Mouse (Mus musculus) CH12.LX (cell line): ENCODE data around the gene Slc30a5. TPM values are rescaled to one million over a fixed set of nuclear protein-coding genes. Genes with fewer than 3 reads are reported as not detected.

ENCODE experiments used
- DNase-seq: peaks from one replicate; pipeline ENCODE4 v3.0.0-alpha.2; 2013; ENCODE audit errors: extremely low read depth
- H3K27ac ChIP-seq: 2 replicates; pipeline ENCODE4 v1.5.1; 2012; ENCODE audit warnings: low read depth, mild to moderate bottlenecking, control low read depth, moderate library complexity; ENCODE audit not compliant: insufficient read depth
- H3K27me3 ChIP-seq: replicated peaks from 2 replicates; pipeline ENCODE3; 2012; ENCODE audit warnings: inconsistent platforms
- H3K36me3 ChIP-seq, 2 experiments: replicated peaks in 1 of 2; 2 replicates each; pipeline versions ENCODE3 to v1.6.1; 2012; ENCODE audit warnings: inconsistent platforms in 1 of 2, low read length in 1 of 2, mild to moderate bottlenecking in 1 of 2, mixed read lengths in 1 of 2, moderate library complexity in 1 of 2; ENCODE audit not compliant: control insufficient read depth in 1 of 2, insufficient read depth in 1 of 2
- H3K4me1 ChIP-seq, 2 experiments: 2 replicates each; pipeline ENCODE4 v1.6.1; 2012; ENCODE audit warnings: inconsistent platforms in 1 of 2, moderate library complexity in 1 of 2; ENCODE audit not compliant: insufficient read depth in 2 of 2, control insufficient read depth in 1 of 2
- H3K4me2 ChIP-seq: 2 replicates; pipeline ENCODE4 v1.6.1; 2012; ENCODE audit warnings: low read depth, mild to moderate bottlenecking, control low read depth; ENCODE audit not compliant: poor library complexity, insufficient read depth, severe bottlenecking
- H3K4me3 ChIP-seq, 3 experiments: fragments of 150-350 bp in 1 of 3; sonication (generic) in 1 of 3; replicated peaks in 1 of 3; 2 replicates each; pipeline versions ENCODE3 to v1.5.1; 2011 to 2012; ENCODE audit warnings: low read depth in 2 of 3, low read length in 2 of 3, mild to moderate bottlenecking in 2 of 3, moderate library complexity in 2 of 3, control low read depth in 1 of 3, improper control_type of control experiment in 1 of 3, inconsistent platforms in 1 of 3, mixed read lengths in 1 of 3; ENCODE audit not compliant: poor library complexity in 1 of 3
- H3K79me2 ChIP-seq: replicated peaks from 2 replicates; pipeline ENCODE4 v1.6.1; 2012; ENCODE audit warnings: mild to moderate bottlenecking, moderate library complexity; ENCODE audit not compliant: control insufficient read depth, poor library complexity, insufficient read depth, severe bottlenecking; ENCODE audit errors: extremely low read depth
- H3K9ac ChIP-seq: 2 replicates; pipeline ENCODE4 v1.6.1; 2012; ENCODE audit warnings: low read depth, mild to moderate bottlenecking, control low read depth, moderate library complexity; ENCODE audit not compliant: insufficient read depth
- H3K9me3 ChIP-seq: replicated peaks from 2 replicates; pipeline ENCODE3; 2012; ENCODE audit warnings: low read length, inconsistent platforms, mixed read lengths
- BHLHE40 ChIP-seq: IDR thresholded peaks from 2 replicates; pipeline ENCODE4 v1.6.1; 2011; ENCODE audit warnings: mild to moderate bottlenecking, low read depth, low read length, improper control_type of control experiment
- CHD1 ChIP-seq: IDR thresholded peaks from 2 replicates; pipeline ENCODE4 v1.6.1; 2012; ENCODE audit warnings: low read depth, low read length, improper control_type of control experiment, inconsistent platforms
- CHD2 ChIP-seq: IDR thresholded peaks from 2 replicates; pipeline ENCODE4 v1.6.1; 2011; ENCODE audit warnings: low read length, improper control_type of control experiment
- ELF1 ChIP-seq: IDR thresholded peaks from 2 replicates; pipeline ENCODE4 v1.6.1; 2014; ENCODE audit warnings: low read depth, mild to moderate bottlenecking, inconsistent platforms, low read length, improper control_type of control experiment
- EP300 ChIP-seq: IDR thresholded peaks from 2 replicates; pipeline ENCODE4 v1.6.1; 2011; ENCODE audit warnings: low read length, improper control_type of control experiment
- ETS1 ChIP-seq: conservative IDR thresholded peaks from 2 replicates; pipeline ENCODE4 v1.6.1; 2012; ENCODE audit warnings: low read depth, mild to moderate bottlenecking, inconsistent platforms, low read length, improper control_type of control experiment, moderate library complexity
- IRF4 ChIP-seq: IDR thresholded peaks from 2 replicates; pipeline ENCODE4 v1.6.1; 2014; ENCODE audit warnings: low read depth, mild to moderate bottlenecking, inconsistent platforms, low read length, improper control_type of control experiment
- JUN ChIP-seq: IDR thresholded peaks from 2 replicates; pipeline ENCODE4 v1.6.1; 2011; ENCODE audit warnings: low read depth, mild to moderate bottlenecking, low read length, improper control_type of control experiment, moderate library complexity; ENCODE audit not compliant: insufficient read depth
- KAT2A ChIP-seq: IDR thresholded peaks from 2 replicates; pipeline ENCODE4 v1.6.1; 2012; ENCODE audit warnings: low read length, improper control_type of control experiment, inconsistent platforms; ENCODE audit not compliant: insufficient replicate concordance
- MAX ChIP-seq: IDR thresholded peaks from 2 replicates; pipeline ENCODE4 v1.6.1; 2011; ENCODE audit warnings: low read length, improper control_type of control experiment
- MAZ ChIP-seq: IDR thresholded peaks from 2 replicates; pipeline ENCODE4 v1.6.1; 2012; ENCODE audit warnings: low read depth, mild to moderate bottlenecking, inconsistent platforms, low read length, improper control_type of control experiment, moderate library complexity
- MEF2A ChIP-seq: IDR thresholded peaks from 2 replicates; pipeline ENCODE4 v1.6.1; 2014; ENCODE audit warnings: low read depth, mild to moderate bottlenecking, inconsistent platforms, low read length, improper control_type of control experiment, borderline replicate concordance
- MXI1 ChIP-seq: IDR thresholded peaks from 2 replicates; pipeline ENCODE4 v1.6.1; 2011; ENCODE audit warnings: mild to moderate bottlenecking, low read depth, low read length, improper control_type of control experiment
- MYC ChIP-seq: IDR thresholded peaks from 2 replicates; pipeline ENCODE4 v1.6.1; 2011; ENCODE audit warnings: low read depth, mild to moderate bottlenecking, improper control_type of control experiment, low read length
- POLR2A ChIP-seq: IDR thresholded peaks from 2 replicates; pipeline ENCODE4 v1.6.1; 2011; ENCODE audit warnings: low read depth, mild to moderate bottlenecking, improper control_type of control experiment, low read length
- RCOR1 ChIP-seq: conservative IDR thresholded peaks from 2 replicates; pipeline ENCODE4 v1.6.1; 2012; ENCODE audit warnings: low read depth, mild to moderate bottlenecking, inconsistent platforms, low read length, improper control_type of control experiment
- SIN3A ChIP-seq: IDR thresholded peaks from 2 replicates; pipeline ENCODE4 v1.6.1; 2012; ENCODE audit warnings: low read length, improper control_type of control experiment, inconsistent platforms
- SMC3 ChIP-seq: IDR thresholded peaks from 2 replicates; pipeline ENCODE4 v1.6.1; 2011; ENCODE audit warnings: low read depth, low read length, improper control_type of control experiment
- TBP ChIP-seq: conservative IDR thresholded peaks from 2 replicates; pipeline ENCODE4 v1.6.1; 2011; ENCODE audit warnings: low read depth, low read length, improper control_type of control experiment
- USF2 ChIP-seq: conservative IDR thresholded peaks from 2 replicates; pipeline ENCODE4 v1.6.1; 2011; ENCODE audit warnings: low read depth, low read length, improper control_type of control experiment
- ZC3H11A ChIP-seq: IDR thresholded peaks from 2 replicates; pipeline ENCODE4 v1.6.1; 2012; ENCODE audit warnings: low read depth, mild to moderate bottlenecking, inconsistent platforms, low read length, improper control_type of control experiment
- ZKSCAN1 ChIP-seq: IDR thresholded peaks from 2 replicates; pipeline ENCODE4 v1.6.1; 2012; ENCODE audit warnings: low read depth, inconsistent platforms, low read length, improper control_type of control experiment, borderline replicate concordance
- ZNF384 ChIP-seq: IDR thresholded peaks from 2 replicates; pipeline ENCODE4 v1.6.1; 2012; ENCODE audit warnings: low read depth, low read length, improper control_type of control experiment, inconsistent platforms
- dilution Hi-C: fragments of 300-500 bp; cut with MboI; formaldehyde crosslinking; loops from 2 replicates; pipeline ENCODE4 v1.14.3; 2020; ENCODE audit warnings: low sequenced_read_pairs; ENCODE audit not compliant: extremely low pct_unique_long_range_greater_than_20kb, extremely low pct_ligation_motif_present
- in situ Hi-C: fragments of 300-500 bp; cut with MboI; formaldehyde crosslinking; loops from 3 replicates; pipeline ENCODE4 v1.14.3; 2019; ENCODE audit warnings: low sequenced_read_pairs, low pct_ligation_motif_present, low pct_unique_long_range_greater_than_20kb, mixed read lengths
- polyA plus RNA-seq: library from polyadenylated mRNA; unstranded; fragments of >175 nt; gene quantifications from 2 replicates; pipeline ENCODE4 v1.2.1, GENCODE M21; 2012; ENCODE audit warnings: low read depth; ENCODE audit not compliant: insufficient read length
- total RNA-seq, 2 experiments: library from RNA; depleted of rRNA; stranded (reverse); fragments of 300-350 nt in 1 of 2; fragments of >200 nt in 1 of 2; gene quantifications; 2 replicates each; pipeline ENCODE4 v1.2.3; 2012 to 2014

The Slc30a5 gene
- total and polyA plus RNA-seq, 3 experiments = 54.4 to 99.9 (median 65.9) TPM

GRCm38 (mm10) chr13:100825627-100826410, 7.4 kb downstream of the Slc30a5 start:
- H3K36me3 ChIP-seq = peaks cover 19 to 56% of the 10 kb centered on the region in 2 experiments
- H3K4me1 ChIP-seq = peaks cover 2 to 38% of the 10 kb centered on the region in 2 experiments; a peak in 3 of 4 replicates
- no peaks in the 10 kb centered on the region for H3K27me3 ChIP-seq
- peaks cover 26% of the 10 kb centered on the region for H3K79me2 ChIP-seq
- no peak for DNase-seq
- H3K4me2 ChIP-seq = no peak overlapping the region
- no peaks in the 10 kb centered on the region for H3K9me3 ChIP-seq
- in situ Hi-C loops = loop anchor here (5.0 kb wide), 1 partner anchor 34 kb away; no protein-coding TSS in a partner anchor
- no peak overlapping the region for H3K9ac ChIP-seq
- TF ChIP-seq BHLHE40 = no peak
- no peak for TF ChIP-seq USF2
- TF ChIP-seq IRF4 = no peak
- TF ChIP-seq CHD1 = no peak
- TF ChIP-seq ZNF384 = no peak
- TF ChIP-seq ZC3H11A = no peak
- no peak for TF ChIP-seq ELF1
- no peak overlapping the region for H3K4me3 ChIP-seq
- H3K27ac ChIP-seq = no peak overlapping the region
- dilution Hi-C loops = no loop called here

DNA sequence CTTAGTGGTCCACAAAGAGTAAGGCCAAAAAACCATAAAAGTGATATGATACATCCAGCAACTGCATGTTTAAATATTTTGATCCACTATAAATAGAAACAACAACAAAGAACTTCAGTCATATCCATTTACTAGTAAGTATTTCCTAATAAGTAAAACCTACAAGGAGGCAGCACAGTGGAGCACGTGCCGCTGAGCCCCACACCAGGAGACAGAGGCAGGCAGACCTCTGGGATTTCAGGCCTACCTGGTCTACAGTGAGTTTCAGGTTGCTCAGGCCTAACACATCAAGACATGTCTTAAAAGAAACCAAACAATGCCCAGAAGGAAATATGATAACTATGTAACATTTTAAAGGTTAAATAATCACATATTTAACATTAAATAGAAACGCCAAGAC, 8.3 kb downstream of the Slc30a5 start:
- Histone ChIP-seq H3K4me1 (peaks cover 2 to 33% of the 10 kb centered on the region in 2 experiments; a peak in 3 of 4 replicates), H3K9me3 (no peaks in the 10 kb centered on the region), H3K36me3 (peaks cover 24 to 63% of the 10 kb centered on the region in 2 experiments), H3K9ac (no peak overlapping the region), H3K4me2 (peak overlapping the region; percentile 94), H3K27ac (peak overlapping the region; percentile 88), H3K79me2 (peaks cover 21% of the 10 kb centered on the region), H3K4me3 (no peak overlapping the region), H3K27me3 (no peaks in the 10 kb centered on the region)
- dilution Hi-C loops = no loop called here
- in situ Hi-C loops = loop anchor here (5.0 kb wide), 1 partner anchor 33 kb away; no protein-coding TSS in a partner anchor
- no peak for DNase-seq
- no peak for TF ChIP-seq SMC3
- TF ChIP-seq KAT2A = no peak
- TF ChIP-seq MEF2A = no peak
- TF ChIP-seq POLR2A = no peak
- TF ChIP-seq BHLHE40 = peak; percentile 74
- TF ChIP-seq MAX = peak; percentile 12; the same call in 1 of the 2 replicates

- Histone ChIP-seq H3K4me1 (peaks cover 2 to 30% of the 10 kb centered on the region in 2 experiments; a peak in 3 of 4 replicates), H3K4me2 (peak overlapping the region; percentile 94), H3K27ac (peak overlapping the region; percentile 88), H3K4me3 (no peak overlapping the region), H3K27me3 (no peaks in the 10 kb centered on the region), H3K9me3 (no peaks in the 10 kb centered on the region), H3K79me2 (peaks cover 20% of the 10 kb centered on the region), H3K36me3 (peaks cover 29 to 67% of the 10 kb centered on the region in 2 experiments), H3K9ac (peak overlapping the region; percentile 62)
- dilution Hi-C loops = no loop called here
- DNase-seq = peak; percentile 82
- in situ Hi-C loops = no loop called here
- TF ChIP-seq USF2 = no peak
- TF ChIP-seq ZC3H11A = no peak
- peak; percentile 37; the same call in 1 of the 2 replicates for TF ChIP-seq MEF2A
- TF ChIP-seq MYC = peak; percentile 84
- TF ChIP-seq SMC3 = no peak
- TF ChIP-seq CHD2 = no peak
- TF ChIP-seq ETS1 = peak; percentile 62
- no peak for TF ChIP-seq JUN
- TF ChIP-seq TBP = no peak
- TF ChIP-seq EP300 = peak; percentile 89
- TF ChIP-seq CHD1 = no peak
- peak; percentile 83 for TF ChIP-seq RCOR1
- no peak for TF ChIP-seq ZKSCAN1
- TF ChIP-seq MXI1 = peak; percentile 80
- peak; percentile 92 for TF ChIP-seq IRF4
- TF ChIP-seq MAZ = no peak
- peak; percentile 69; the same call in 1 of the 2 replicates for TF ChIP-seq SIN3A
These were observed 8.9 kb downstream of the Slc30a5 start for GRCm38 (mm10) chr13:100824306-100824705.
